Mouse (Mus musculus): ENCODE data around the gene Mrps18b. TPM values are rescaled to one million over a fixed set of nuclear protein-coding genes. Genes with fewer than 3 reads are reported as not detected.
"Not testable (repeated sequence)": the region's sequence is repeated elsewhere in the genome, so short reads cannot be mapped to it uniquely, and the experiment has no call there.

Mrps18b gene
- 119 and 128 TPM in 2 replicates for polyA plus RNA-seq (2014; fragmentation: Nextera tagmentation; extraction: Ambion mirVana)

GRCm38 (mm10) chr17:35916297-35917142, at the start of gene Mrps18b, which contains the start of gene Ppp1r10:
Gene Mrps18b (minus strand): TSS chr17:35916389.
Gene Ppp1r10 (plus strand): TSS chr17:35916434.
- no peaks in the 10 kb centered on the region for H3K27me3 ChIP-seq (replicated peaks; ENCODE audit: control insufficient read depth, insufficient read depth, low read length)
- peak within 1 kb of the TSS; percentile 90 for H3K4me2 ChIP-seq (ENCODE audit: low read length)
- ATAC-seq (replicated peaks; ENCODE audit: low FRiP score, low TSS enrichment, low read depth): peak; percentile 91
- peak within 1 kb of the TSS; percentile 100 for H3K9ac ChIP-seq (ENCODE audit: low read length)
- H3K27ac ChIP-seq (ENCODE audit: low read depth): peak within 1 kb of the TSS; percentile 99
- under 1% methylated on average over 83 of the region's 83 CpGs for WGBS
- H3K4me3 ChIP-seq (ENCODE audit: low read depth, low read length): peak within 1 kb of the TSS; percentile 60
- H3K36me3 ChIP-seq (ENCODE audit: control insufficient read depth, insufficient read depth, low read length): peaks cover 37% of the 10 kb centered on the region
- H3K4me1 ChIP-seq (replicated peaks; ENCODE audit: control insufficient read depth, insufficient read depth, low read length): peaks cover 28% of the 10 kb centered on the region
- DNase-seq (ENCODE audit: low spot score): peak; percentile 98
- no peaks in the 10 kb centered on the region for H3K9me3 ChIP-seq (ENCODE audit: control insufficient read depth, low read length)

- Histone ChIP-seq H3K36me3 (ENCODE audit: control insufficient read depth, insufficient read depth, low read length) (peaks cover 79% of the 10 kb centered on the region), H3K4me1 (replicated peaks; ENCODE audit: control insufficient read depth, insufficient read depth, low read length) (peaks cover 3% of the 10 kb centered on the region; the same call in 1 of the 2 replicates)
- WGBS: 93% methylated on average over 10 of the region's 10 CpGs
Measured at GRCm38 (mm10) chr17:35963279-35963678, 47.1 kb upstream of the Mrps18b start.

DNA sequence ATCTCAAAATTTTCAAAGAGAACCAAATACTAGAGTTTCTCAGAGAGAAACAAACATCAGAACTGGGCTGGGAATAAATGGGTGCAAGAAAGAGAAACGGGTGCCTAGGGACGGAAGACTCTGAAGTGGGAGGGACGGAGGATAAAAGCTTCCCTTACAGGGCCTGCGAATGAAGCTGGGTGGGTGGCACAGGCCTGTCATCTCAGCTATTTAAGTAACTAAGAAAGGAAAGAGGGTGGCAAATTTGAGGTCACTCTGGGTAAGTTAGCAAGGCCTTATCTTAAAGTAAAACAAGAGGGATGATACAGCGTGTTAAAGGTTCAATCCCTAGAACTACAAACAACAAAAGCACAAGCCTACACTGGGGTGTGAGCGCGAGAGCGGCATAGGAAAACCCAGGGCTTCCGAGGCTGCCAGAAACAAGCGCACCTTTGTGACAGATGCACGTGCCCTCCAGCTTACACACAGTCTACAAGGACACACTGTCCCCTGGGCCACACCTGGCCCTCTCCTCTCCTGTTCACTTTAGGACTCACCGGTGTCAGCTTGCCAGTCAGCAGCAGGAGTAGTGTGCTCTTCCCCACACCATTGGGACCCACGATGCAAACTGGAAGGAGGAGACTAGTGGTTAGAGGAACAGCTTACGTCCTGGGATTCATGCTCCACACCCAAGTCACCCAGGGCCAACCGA, 42.5 kb upstream of the Mrps18b start:
- 96% methylated on average over 15 of the region's 15 CpGs for WGBS
- no peak overlapping the region for H3K4me2 ChIP-seq (ENCODE audit: low read length)
- no peak overlapping the region for H3K27ac ChIP-seq (ENCODE audit: low read depth)
- no peaks in the 10 kb centered on the region for H3K27me3 ChIP-seq (replicated peaks; ENCODE audit: control insufficient read depth, insufficient read depth, low read length)
- H3K4me3 ChIP-seq (ENCODE audit: low read depth, low read length): no peak overlapping the region
- no peaks in the 10 kb centered on the region for H3K9me3 ChIP-seq (ENCODE audit: control insufficient read depth, low read length)
- DNase-seq (ENCODE audit: low spot score) (no peak), ATAC-seq (replicated peaks; ENCODE audit: low FRiP score, low TSS enrichment, low read depth) (no peak)
- H3K36me3 ChIP-seq (ENCODE audit: control insufficient read depth, insufficient read depth, low read length): peaks cover 82% of the 10 kb centered on the region
- H3K4me1 ChIP-seq (replicated peaks; ENCODE audit: control insufficient read depth, insufficient read depth, low read length): no peaks in the 10 kb centered on the region
- H3K9ac ChIP-seq (ENCODE audit: low read length): no peak overlapping the region

More at GRCm38 (mm10) chr17:35963279-35963678, 47.1 kb upstream of the Mrps18b start:
- Histone ChIP-seq H3K4me2 (ENCODE audit: low read length) (no peak overlapping the region), H3K27me3 (replicated peaks; ENCODE audit: control insufficient read depth, insufficient read depth, low read length) (no peaks in the 10 kb centered on the region), H3K9me3 (ENCODE audit: control insufficient read depth, low read length) (no peaks in the 10 kb centered on the region), H3K27ac (ENCODE audit: low read depth) (no peak overlapping the region), H3K9ac (ENCODE audit: low read length) (no peak overlapping the region), H3K4me3 (ENCODE audit: low read depth, low read length) (no peak overlapping the region)
- DNase-seq (ENCODE audit: low spot score) (no peak), ATAC-seq (replicated peaks; ENCODE audit: low FRiP score, low TSS enrichment, low read depth) (no peak)

DNA sequence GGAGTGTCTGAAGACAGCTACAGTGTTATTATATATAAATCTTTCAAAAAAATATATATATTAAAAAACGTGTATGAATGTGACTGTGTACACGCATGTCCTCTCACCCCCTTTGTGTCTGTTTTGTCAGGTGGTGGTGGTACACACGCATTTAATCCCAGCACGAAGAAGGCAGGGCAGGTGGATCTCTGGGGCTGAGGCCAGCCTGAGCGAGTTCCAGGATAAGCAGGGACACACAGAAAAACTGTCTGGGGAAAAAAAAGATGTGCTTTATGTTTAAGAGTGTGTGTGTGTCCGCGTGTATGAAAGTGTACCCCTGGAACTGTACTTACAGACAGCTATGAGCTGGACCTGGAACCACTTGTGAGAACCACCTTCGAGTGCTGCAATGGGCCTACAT, 38.5 kb upstream of the Mrps18b start:
- Histone ChIP-seq H3K27me3 (replicated peaks; ENCODE audit: control insufficient read depth, insufficient read depth, low read length) (no peaks in the 10 kb centered on the region), H3K4me2 (ENCODE audit: low read length) (no peak overlapping the region), H3K4me1 (replicated peaks; ENCODE audit: control insufficient read depth, insufficient read depth, low read length) (no peaks in the 10 kb centered on the region), H3K36me3 (ENCODE audit: control insufficient read depth, insufficient read depth, low read length) (peaks cover 42% of the 10 kb centered on the region), H3K9ac (ENCODE audit: low read length) (no peak overlapping the region), H3K4me3 (ENCODE audit: low read depth, low read length) (no peak overlapping the region), H3K27ac (ENCODE audit: low read depth) (no peak overlapping the region), H3K9me3 (ENCODE audit: control insufficient read depth, low read length) (no peaks in the 10 kb centered on the region)
- ATAC-seq (replicated peaks; ENCODE audit: low FRiP score, low TSS enrichment, low read depth) (no peak), DNase-seq (ENCODE audit: low spot score) (no peak)
- 79% methylated on average over 8 of the region's 8 CpGs for WGBS

GRCm38 (mm10) chr17:35952559-35952958, 36.4 kb upstream of the Mrps18b start:
- H3K4me3 ChIP-seq (ENCODE audit: low read depth, low read length); H3K4me2 ChIP-seq (ENCODE audit: low read length); H3K27ac ChIP-seq (ENCODE audit: low read depth); H3K9ac ChIP-seq (ENCODE audit: low read length); H3K9me3 ChIP-seq (ENCODE audit: control insufficient read depth, low read length); ATAC-seq (replicated peaks; ENCODE audit: low FRiP score, low TSS enrichment, low read depth); H3K27me3 ChIP-seq (replicated peaks; ENCODE audit: control insufficient read depth, insufficient read depth, low read length); DNase-seq (ENCODE audit: low spot score); H3K4me1 ChIP-seq (replicated peaks; ENCODE audit: control insufficient read depth, insufficient read depth, low read length): not testable (repeated sequence)
- H3K36me3 ChIP-seq (ENCODE audit: control insufficient read depth, insufficient read depth, low read length): peaks cover 21% of the 10 kb centered on the region
- WGBS: 70% methylated on average over 2 of the region's 3 CpGs

DNA sequence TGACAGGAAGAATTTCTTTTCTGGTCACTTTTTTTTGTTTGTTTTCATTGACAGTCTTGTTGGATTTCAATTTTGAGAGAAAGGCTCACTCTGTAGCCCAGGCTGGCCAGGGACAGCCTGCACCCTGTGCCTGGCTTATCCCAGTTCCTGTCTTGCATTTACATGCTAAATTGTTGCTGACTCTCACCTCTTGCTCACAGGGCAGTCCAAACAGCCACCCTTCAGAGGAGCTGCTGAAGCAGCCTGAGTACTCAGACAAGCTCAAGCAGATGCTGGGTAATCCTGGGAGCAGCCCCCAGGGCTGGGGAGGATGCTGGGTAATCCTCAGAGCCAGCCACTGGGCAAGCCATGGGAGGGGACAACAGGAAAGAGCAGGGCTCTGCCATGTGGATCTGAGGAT, 34.8 kb upstream of the Mrps18b start:
- H3K27ac ChIP-seq (ENCODE audit: low read depth); H3K4me1 ChIP-seq (replicated peaks; ENCODE audit: control insufficient read depth, insufficient read depth, low read length); H3K27me3 ChIP-seq (replicated peaks; ENCODE audit: control insufficient read depth, insufficient read depth, low read length); ATAC-seq (replicated peaks; ENCODE audit: low FRiP score, low TSS enrichment, low read depth); H3K4me3 ChIP-seq (ENCODE audit: low read depth, low read length); H3K4me2 ChIP-seq (ENCODE audit: low read length); H3K9ac ChIP-seq (ENCODE audit: low read length); H3K36me3 ChIP-seq (ENCODE audit: control insufficient read depth, insufficient read depth, low read length); H3K9me3 ChIP-seq (ENCODE audit: control insufficient read depth, low read length); DNase-seq (ENCODE audit: low spot score): not testable (repeated sequence)

DNA sequence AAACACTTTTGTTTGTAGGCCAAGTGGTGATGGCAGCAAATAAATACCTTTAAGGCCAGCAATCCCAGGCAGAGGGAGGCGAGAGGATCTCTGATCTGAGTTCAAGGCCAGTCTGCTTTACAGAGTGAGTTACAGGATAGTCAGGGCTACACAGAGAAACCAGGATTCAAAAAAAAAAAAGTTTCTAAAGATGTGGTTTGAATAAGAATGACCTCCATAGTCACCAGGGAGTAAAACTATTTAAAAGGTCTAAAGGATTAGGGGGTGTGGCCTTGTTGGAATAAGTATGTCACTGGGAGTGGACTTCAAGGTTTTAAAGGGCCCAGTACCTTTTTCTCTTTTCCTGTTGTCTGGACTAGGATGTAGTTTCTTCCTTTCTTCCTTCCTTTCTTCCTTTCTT, 23.8 kb upstream of the Mrps18b start:
- Histone ChIP-seq H3K27me3 (replicated peaks; ENCODE audit: control insufficient read depth, insufficient read depth, low read length) (no peaks in the 10 kb centered on the region), H3K4me2 (ENCODE audit: low read length) (no peak overlapping the region), H3K4me3 (ENCODE audit: low read depth, low read length) (no peak overlapping the region), H3K4me1 (replicated peaks; ENCODE audit: control insufficient read depth, insufficient read depth, low read length) (no peaks in the 10 kb centered on the region), H3K27ac (ENCODE audit: low read depth) (no peak overlapping the region), H3K9me3 (ENCODE audit: control insufficient read depth, low read length) (no peaks in the 10 kb centered on the region), H3K36me3 (ENCODE audit: control insufficient read depth, insufficient read depth, low read length) (no peaks in the 10 kb centered on the region), H3K9ac (ENCODE audit: low read length) (no peak overlapping the region)
- no peak for DNase-seq (ENCODE audit: low spot score)
- 55% methylated on average over 1 of the region's 1 CpGs for WGBS
- no peak for ATAC-seq (replicated peaks; ENCODE audit: low FRiP score, low TSS enrichment, low read depth)

- ATAC-seq (replicated peaks; ENCODE audit: low FRiP score, low TSS enrichment, low read depth) (no peak), DNase-seq (ENCODE audit: low spot score) (no peak)
- no peak overlapping the region for H3K9ac ChIP-seq (ENCODE audit: low read length)
- no peaks in the 10 kb centered on the region for H3K27me3 ChIP-seq (replicated peaks; ENCODE audit: control insufficient read depth, insufficient read depth, low read length)
- H3K27ac ChIP-seq (ENCODE audit: low read depth): no peak overlapping the region
- no peaks in the 10 kb centered on the region for H3K4me1 ChIP-seq (replicated peaks; ENCODE audit: control insufficient read depth, insufficient read depth, low read length)
- no peaks in the 10 kb centered on the region for H3K36me3 ChIP-seq (ENCODE audit: control insufficient read depth, insufficient read depth, low read length)
- no peak overlapping the region for H3K4me2 ChIP-seq (ENCODE audit: low read length)
- H3K9me3 ChIP-seq (ENCODE audit: control insufficient read depth, low read length): no peaks in the 10 kb centered on the region
- H3K4me3 ChIP-seq (ENCODE audit: low read depth, low read length): no peak overlapping the region
- WGBS: 39% methylated on average over 2 of the region's 2 CpGs
Measured at GRCm38 (mm10) chr17:35939108-35939507, 22.9 kb upstream of the Mrps18b start.

Measured in intestine, embryonic 14.5 days (tissue).